Mouse (Mus musculus) hindbrain, postnatal 0 days (tissue): ENCODE measurements around the gene Ffar2. TPM values are rescaled to one million over a fixed set of nuclear protein-coding genes. Genes with fewer than 3 reads are reported as not detected.

Experiments
- ATAC-seq: fragments of 200-750 bp; cut with Nextera tagmentation; 2 replicates; pipeline ENCODE4 v1.8.0; 2017; ENCODE audit warnings: mild to moderate bottlenecking, moderate TSS enrichment, moderate library complexity
- DNase-seq: peaks from one replicate; pipeline ENCODE4 v3.0.0-alpha.2; 2015; ENCODE audit warnings: low spot score
- H3K27ac ChIP-seq: fragments of 300-500 bp; sonication (generic); 2 replicates; pipeline ENCODE4 v1.5.1; 2014; ENCODE audit warnings: mild to moderate bottlenecking
- H3K27me3 ChIP-seq: fragments of 300-500 bp; sonication (generic); 2 replicates; pipeline ENCODE4 v1.6.1; 2014; ENCODE audit warnings: low read length, mixed read lengths; ENCODE audit not compliant: insufficient read depth
- H3K36me3 ChIP-seq: fragments of 300-500 bp; sonication (generic); 2 replicates; pipeline ENCODE4 v1.6.1; 2014; ENCODE audit warnings: low read length, mixed read lengths; ENCODE audit not compliant: insufficient read depth
- H3K4me1 ChIP-seq: fragments of 300-500 bp; sonication (generic); 2 replicates; pipeline ENCODE4 v1.6.1; 2014; ENCODE audit warnings: antibody characterized with exemption, low read length, mixed read lengths; ENCODE audit not compliant: insufficient read depth
- H3K4me2 ChIP-seq: fragments of 300-500 bp; sonication (generic); 2 replicates; pipeline ENCODE4 v1.6.1; 2014; ENCODE audit warnings: low read depth, mild to moderate bottlenecking, low read length, moderate library complexity, mixed read lengths
- H3K4me3 ChIP-seq: fragments of 300-500 bp; sonication (generic); 2 replicates; pipeline ENCODE4 v1.5.1; 2014; ENCODE audit warnings: low read length
- H3K9ac ChIP-seq: fragments of 300-500 bp; sonication (generic); replicated peaks from 2 replicates; pipeline ENCODE4 v1.6.1; 2014; ENCODE audit warnings: mild to moderate bottlenecking, low read length, moderate library complexity, mixed read lengths
- H3K9me3 ChIP-seq: fragments of 300-500 bp; sonication (generic); 2 replicates; pipeline ENCODE4 v1.6.1; 2016; ENCODE audit warnings: low read length, mixed read lengths
- CTCF ChIP-seq: IDR thresholded peaks from 2 replicates; pipeline ENCODE4 v1.5.1; 2016; ENCODE audit warnings: antibody characterized with exemption, control low read depth, low read depth
- WGBS: fragments of 180-500 bp; shearing (Covaris S2); extraction: QIAGEN DNeasy Blood & Tissue Kit; methylation state at CpG from one replicate; pipeline ENCODE4 v1.1.7; 2014; 5-methylcytosine and 5-hydroxymethylcytosine counted together
- polyA plus RNA-seq: library from polyadenylated mRNA; unstranded; fragments of >200 nt; fragmentation: Nextera tagmentation; extraction: Ambion mirVana; gene quantifications from 2 replicates; pipeline ENCODE4 v1.2.1, GENCODE M21; 2015
- total RNA-seq: library from RNA; depleted of rRNA; stranded (reverse); fragments of >200 nt; gene quantifications from 2 replicates; pipeline ENCODE4 v1.2.3, GENCODE M21; 2014

Gene Ffar2
- total and polyA plus RNA-seq, 2 experiments from 2014 or later, result 0.16 to 0.23 TPM

DNA sequence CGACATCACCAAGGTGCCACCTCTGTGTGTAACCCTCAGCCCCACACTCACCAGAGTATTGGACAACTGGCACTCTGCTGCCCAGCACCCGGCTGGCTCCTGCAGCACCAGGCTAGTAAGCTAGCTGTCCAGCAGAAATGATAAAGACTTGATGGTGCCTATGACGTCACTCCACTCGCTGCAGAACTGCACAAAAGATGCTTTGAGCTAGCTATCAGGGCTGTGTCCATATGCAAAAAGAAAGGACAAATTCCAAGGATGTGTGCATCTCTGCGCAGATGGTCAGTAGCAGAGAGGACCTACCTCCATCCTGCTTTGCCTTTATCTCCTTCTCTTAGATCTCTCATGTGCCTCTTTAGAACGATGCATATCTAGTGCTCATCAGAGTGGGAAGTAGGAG, 32.5 kb upstream of the Ffar2 start, which contains the start of gene Ffar3:
Gene Ffar3 (minus strand): TSS at position 101 of the 400 bp plus-strand sequence.
- no peaks in the 10 kb centered on the region for H3K36me3 ChIP-seq
- no peak within 1 kb of the TSS for H3K4me2 ChIP-seq
- TF ChIP-seq CTCF, result no peak
- 82% methylated on average over 6 of the region's 6 CpGs for WGBS
- H3K4me3 ChIP-seq, result no peak within 1 kb of the TSS
- H3K27ac ChIP-seq, result no peak within 1 kb of the TSS
- ATAC-seq (no peak), DNase-seq (no peak)
- H3K4me1 ChIP-seq, result no peaks in the 10 kb centered on the region
- H3K9me3 ChIP-seq, result no peaks in the 10 kb centered on the region
- H3K9ac ChIP-seq, result no peak within 1 kb of the TSS
- no peaks in the 10 kb centered on the region for H3K27me3 ChIP-seq

GRCm38 (mm10) chr7:30851421-30851820, 27.8 kb upstream of the Ffar2 start:
- no peaks in the 10 kb centered on the region for H3K27me3 ChIP-seq
- no peak for TF ChIP-seq CTCF
- WGBS, result 75% methylated on average over 1 of the region's 1 CpGs

DNA sequence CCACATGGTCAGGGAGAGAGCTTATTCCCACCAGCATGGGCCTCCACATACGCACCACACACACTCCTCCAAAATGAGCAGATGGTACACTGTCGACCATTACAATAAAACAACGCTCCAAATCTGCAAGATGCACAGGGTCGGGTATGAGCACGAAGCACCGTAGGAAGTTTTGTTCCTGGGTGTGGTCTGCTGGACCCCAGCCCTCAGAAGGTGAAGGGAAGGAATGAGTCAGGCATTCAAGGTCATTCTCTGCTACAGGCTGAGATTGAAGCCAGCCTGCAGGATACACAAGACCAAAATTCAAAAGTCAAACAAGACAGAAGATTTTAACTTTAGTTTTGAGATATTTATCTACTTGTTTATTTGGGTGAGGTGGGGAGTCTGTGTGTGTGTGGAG, 24.4 kb upstream of the Ffar2 start:
- 63% methylated on average over 6 of the region's 6 CpGs for WGBS
- Histone ChIP-seq H3K27me3 (no peaks in the 10 kb centered on the region), H3K9me3 (no peaks in the 10 kb centered on the region), H3K27ac (no peak overlapping the region), H3K36me3 (no peaks in the 10 kb centered on the region), H3K4me3 (no peak overlapping the region), H3K9ac (no peak overlapping the region), H3K4me1 (no peaks in the 10 kb centered on the region), H3K4me2 (no peak overlapping the region)
- ATAC-seq, result no peak
- DNase-seq, result no peak
- no peak for TF ChIP-seq CTCF

More at GRCm38 (mm10) chr7:30851421-30851820, 27.8 kb upstream of the Ffar2 start:
- Histone ChIP-seq H3K4me1 (no peaks in the 10 kb centered on the region), H3K4me2 (no peak overlapping the region), H3K36me3 (no peaks in the 10 kb centered on the region), H3K9me3 (no peaks in the 10 kb centered on the region), H3K27ac (no peak overlapping the region), H3K9ac (no peak overlapping the region), H3K4me3 (no peak overlapping the region)
- ATAC-seq (no peak), DNase-seq (no peak)

DNA sequence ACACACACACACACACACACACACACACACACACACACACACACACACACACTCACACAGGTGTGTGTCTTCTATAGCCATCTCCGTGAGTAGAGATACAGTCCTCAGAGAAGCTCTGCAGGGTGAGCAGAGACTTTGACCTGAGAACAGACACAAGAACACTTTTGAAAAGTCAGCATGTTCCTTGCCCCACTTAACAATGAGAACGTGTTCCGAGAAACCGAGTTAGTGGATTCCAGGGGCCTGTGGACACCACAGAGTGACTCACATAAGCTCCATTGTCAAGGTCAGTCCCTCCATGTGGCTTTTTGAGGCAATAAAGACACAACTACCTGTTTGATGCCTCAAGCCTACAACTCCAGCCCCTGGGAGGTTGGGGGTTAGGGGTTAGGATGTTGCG, 23.8 kb upstream of the Ffar2 start:
- no peaks in the 10 kb centered on the region for H3K9me3 ChIP-seq
- no peak overlapping the region for H3K27ac ChIP-seq
- no peaks in the 10 kb centered on the region for H3K36me3 ChIP-seq
- no peaks in the 10 kb centered on the region for H3K27me3 ChIP-seq
- ATAC-seq (no peak), DNase-seq (no peak)
- no peak overlapping the region for H3K9ac ChIP-seq
- no peak overlapping the region for H3K4me2 ChIP-seq
- WGBS, result 82% methylated on average over 5 of the region's 5 CpGs
- H3K4me3 ChIP-seq, result no peak overlapping the region
- no peak for TF ChIP-seq CTCF
- no peaks in the 10 kb centered on the region for H3K4me1 ChIP-seq

GRCm38 (mm10) chr7:30846505-30847053, 23.0 kb upstream of the Ffar2 start:
- DNase-seq (no peak), ATAC-seq (no peak)
- Histone ChIP-seq H3K4me3 (no peak overlapping the region), H3K36me3 (no peaks in the 10 kb centered on the region), H3K9ac (no peak overlapping the region), H3K4me2 (no peak overlapping the region), H3K4me1 (no peaks in the 10 kb centered on the region), H3K27ac (no peak overlapping the region), H3K27me3 (no peaks in the 10 kb centered on the region), H3K9me3 (no peaks in the 10 kb centered on the region)
- TF ChIP-seq CTCF, result no peak
- WGBS, result 74% methylated on average over 2 of the region's 2 CpGs

DNA sequence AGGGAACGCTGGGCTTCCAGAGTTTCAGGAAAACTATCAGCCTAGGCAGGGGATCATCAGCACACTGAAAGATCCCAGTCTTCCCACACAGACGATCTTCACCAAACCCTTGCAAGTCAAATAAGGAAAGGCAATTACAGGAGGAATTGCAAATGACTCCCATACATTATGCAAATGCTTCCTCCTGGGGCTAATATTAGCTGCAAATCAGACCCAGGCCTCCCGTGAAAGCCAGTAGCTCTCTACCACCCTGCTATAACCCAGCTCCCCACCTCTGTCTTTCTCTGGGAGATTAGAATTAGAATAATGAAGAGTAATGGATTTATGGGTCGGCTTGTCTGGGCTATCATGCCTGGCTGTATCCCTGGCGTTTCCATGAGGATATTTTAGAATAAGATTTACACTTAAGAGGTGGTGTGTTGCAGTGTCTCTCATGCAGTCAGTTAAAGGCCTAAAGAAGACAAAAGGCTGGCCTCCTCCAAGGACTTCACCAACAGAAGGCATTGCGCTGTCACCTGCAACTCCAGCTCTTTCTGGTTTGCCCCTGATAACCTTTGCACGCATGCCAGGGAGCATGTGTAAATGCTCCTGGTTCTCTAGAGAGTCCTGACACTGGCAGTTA, 21.2 kb upstream of the Ffar2 start:
- Histone ChIP-seq H3K27ac (0 out of 2 replicates have a peak overlapping the region, but pooled peaks have one; percentile 15), H3K36me3 (no peaks in the 10 kb centered on the region), H3K9me3 (no peaks in the 10 kb centered on the region), H3K4me1 (no peaks in the 10 kb centered on the region), H3K4me3 (no peak overlapping the region), H3K4me2 (no peak overlapping the region), H3K27me3 (no peaks in the 10 kb centered on the region), H3K9ac (no peak overlapping the region)
- 33% methylated on average over 7 of the region's 7 CpGs for WGBS
- no peak for TF ChIP-seq CTCF
- DNase-seq, result peak; percentile 15
- ATAC-seq, result no peak

GRCm38 (mm10) chr7:30842092-30842491, 18.5 kb upstream of the Ffar2 start:
- 82% methylated on average over 5 of the region's 5 CpGs for WGBS
- ATAC-seq, result no peak

More at GRCm38 (mm10) chr7:30842092-30842491, 18.5 kb upstream of the Ffar2 start:
- Histone ChIP-seq H3K27ac (no peak overlapping the region), H3K4me3 (no peak overlapping the region), H3K9ac (no peak overlapping the region), H3K36me3 (no peaks in the 10 kb centered on the region), H3K27me3 (no peaks in the 10 kb centered on the region), H3K4me2 (no peak overlapping the region), H3K9me3 (no peaks in the 10 kb centered on the region), H3K4me1 (no peaks in the 10 kb centered on the region)
- no peak for TF ChIP-seq CTCF
- no peak for DNase-seq
